Mouse (Mus musculus) megakaryocyte, embryonic 14.5 days (primary cell): ENCODE data around the gene 1700016H13Rik.

Experiments used
- FLI1 ChIP-seq: IDR thresholded peaks from 2 replicates; pipeline ENCODE4 v1.6.1; 2012; ENCODE audit warnings: low read length, inconsistent platforms, mixed read lengths
- GATA1 ChIP-seq: IDR thresholded peaks from 3 replicates; pipeline ENCODE4 v1.6.1; 2012; ENCODE audit warnings: mixed read lengths, low read length, inconsistent platforms, borderline replicate concordance

DNA sequence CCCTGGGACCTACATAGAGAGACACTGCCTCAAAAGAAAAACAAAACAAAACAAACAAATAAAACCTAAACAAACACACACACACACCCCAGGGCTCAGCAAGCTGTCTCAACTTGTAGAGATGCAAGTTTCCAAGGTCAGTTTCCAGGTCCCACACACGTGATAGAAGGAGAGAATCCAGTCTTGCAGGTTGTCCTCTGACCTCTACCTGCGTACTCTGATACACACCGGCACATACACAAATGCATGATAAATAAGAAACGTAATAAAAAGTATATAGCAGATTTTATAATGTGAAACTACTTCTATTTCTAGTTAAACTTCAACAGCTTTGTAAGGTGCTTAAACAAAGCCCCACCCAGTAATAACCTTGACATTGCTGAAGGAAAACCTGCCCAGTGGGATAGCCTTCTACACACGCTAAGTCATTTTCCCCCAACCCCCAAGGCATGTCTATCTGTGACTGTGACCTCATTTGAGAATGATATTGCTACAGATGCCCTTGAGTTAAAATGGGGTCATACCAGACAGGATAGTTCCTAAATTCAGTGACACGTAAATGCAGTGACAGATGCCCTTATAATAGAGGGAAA is 20.6 kb upstream of the 1700016H13Rik start:
- no peak for TF ChIP-seq GATA1
- TF ChIP-seq FLI1, result no peak
